Mouse (Mus musculus) CH12.LX (cell line): ENCODE measurements at regions not wholly inside any gene's neighbourhood (a gene's known extent, or its start where the extent isn't known, plus 50 kb on each side); places are given as distances from the start of the nearest gene placed in this dataset.
"Not testable (repeated sequence)": the region's sequence is repeated elsewhere in the genome, so short reads cannot be mapped to it uniquely, and the experiment has no call there.

Experiments used
- CTCF ChIP-seq, 2 experiments: IDR thresholded peaks in 1 of 2; conservative IDR thresholded peaks in 1 of 2; 2 replicates each; pipeline ENCODE4 v1.5.1; 2011 to 2012; ENCODE audit warnings: low read depth in 2 of 2, low read length in 2 of 2, improper control_type of control experiment in 1 of 2, inconsistent platforms in 1 of 2, mild to moderate bottlenecking in 1 of 2, moderate library complexity in 1 of 2
- E2F4 ChIP-seq: IDR thresholded peaks from 2 replicates; pipeline ENCODE4 v1.6.1; 2011; ENCODE audit warnings: low read depth, low read length, improper control_type of control experiment; ENCODE audit not compliant: insufficient replicate concordance
- GABPA ChIP-seq: IDR thresholded peaks from 2 replicates; pipeline ENCODE4 v1.6.1; 2012; ENCODE audit warnings: low read depth, low read length, improper control_type of control experiment, inconsistent platforms; ENCODE audit not compliant: insufficient replicate concordance
- KAT2A ChIP-seq: IDR thresholded peaks from 2 replicates; pipeline ENCODE4 v1.6.1; 2012; ENCODE audit warnings: low read length, improper control_type of control experiment, inconsistent platforms; ENCODE audit not compliant: insufficient replicate concordance
- POLR2A ChIP-seq: IDR thresholded peaks from 2 replicates; pipeline ENCODE4 v1.6.1; 2011; ENCODE audit warnings: low read depth, mild to moderate bottlenecking, improper control_type of control experiment, low read length
- POLR2AphosphoS2 ChIP-seq: IDR thresholded peaks from 2 replicates; pipeline ENCODE4 v1.6.1; 2011; ENCODE audit warnings: low read depth, low read length, improper control_type of control experiment
- RCOR1 ChIP-seq: conservative IDR thresholded peaks from 2 replicates; pipeline ENCODE4 v1.6.1; 2012; ENCODE audit warnings: low read depth, mild to moderate bottlenecking, inconsistent platforms, low read length, improper control_type of control experiment
- TBP ChIP-seq: conservative IDR thresholded peaks from 2 replicates; pipeline ENCODE4 v1.6.1; 2011; ENCODE audit warnings: low read depth, low read length, improper control_type of control experiment
- ZKSCAN1 ChIP-seq: IDR thresholded peaks from 2 replicates; pipeline ENCODE4 v1.6.1; 2012; ENCODE audit warnings: low read depth, inconsistent platforms, low read length, improper control_type of control experiment, borderline replicate concordance

DNA sequence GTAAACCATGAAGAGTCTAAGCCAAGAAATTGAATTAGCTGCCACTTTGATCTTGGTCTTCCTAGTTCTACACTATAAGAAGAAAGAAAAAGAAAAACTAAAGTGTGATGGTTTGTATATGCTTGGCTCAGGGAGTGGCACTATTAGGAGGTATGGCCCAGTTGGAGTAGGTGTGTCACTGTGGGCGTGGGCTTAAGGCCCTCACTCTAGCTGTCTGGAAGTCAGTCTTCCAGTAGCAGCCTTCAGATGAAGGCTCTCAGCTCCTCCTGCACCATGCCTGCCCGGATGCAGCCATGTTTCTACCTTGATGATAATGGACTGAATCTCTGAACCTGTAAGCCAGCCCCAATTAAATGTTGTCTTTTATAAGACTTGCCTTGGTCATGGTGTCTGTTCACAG is 157.3 kb upstream of the Bcor start:
- not testable (repeated sequence) for TF ChIP-seq E2F4; CTCF (conservative IDR thresholded peaks at IDR 0.05 in 1 of 2, IDR thresholded peaks at IDR 0.05 in 1 of 2; ENCODE audit: low read depth in 2 of 2, low read length in 2 of 2); KAT2A; ZKSCAN1; GABPA; POLR2A; RCOR1; POLR2AphosphoS2; TBP
